Mouse (Mus musculus): ENCODE data around the gene Camk1d. TPM values are rescaled to one million over a fixed set of nuclear protein-coding genes. Genes with fewer than 3 reads are reported as not detected.

Gene Camk1d
- polyA plus RNA-seq, 2 experiments = 4.9 to 7.7 TPM

- H3K27ac ChIP-seq (replicated peaks; ENCODE audit: low read depth, low read length) = no peak overlapping the region
- no peaks in the 10 kb centered on the region for H3K27me3 ChIP-seq (ENCODE audit: control insufficient read depth, insufficient read depth, low read length)
- H3K9ac ChIP-seq (ENCODE audit: low read depth, low read length, severe bottlenecking) = no peak overlapping the region
- no peaks in the 10 kb centered on the region for H3K4me1 ChIP-seq (ENCODE audit: control insufficient read depth, insufficient read depth, low read length)
- ATAC-seq (ENCODE audit: low FRiP score, low read depth) = no peak
- H3K36me3 ChIP-seq (ENCODE audit: control insufficient read depth, insufficient read depth, low read length) = no peaks in the 10 kb centered on the region
- H3K9me3 ChIP-seq (ENCODE audit: control insufficient read depth, low read length) = no peaks in the 10 kb centered on the region
- no peak for DNase-seq (ENCODE audit: low spot score)
- WGBS = 72% methylated on average over 6 of the region's 6 CpGs
- no peak overlapping the region for H3K4me2 ChIP-seq (replicated peaks; ENCODE audit: low read depth, low read length, severe bottlenecking)
- no peak for TF ChIP-seq POLR2A (IDR thresholded peaks at IDR 0.05; ENCODE audit: borderline replicate concordance, extremely low read depth, insufficient read depth, insufficient read length)
- H3K4me3 ChIP-seq (replicated peaks; ENCODE audit: low read length) = no peak overlapping the region
Observed at GRCm38 (mm10) chr2:5372886-5373429, 341.4 kb downstream of the Camk1d start.

- Histone ChIP-seq H3K4me1 (ENCODE audit: control insufficient read depth, insufficient read depth, low read length) (no peaks in the 10 kb centered on the region), H3K36me3 (ENCODE audit: control insufficient read depth, insufficient read depth, low read length) (no peaks in the 10 kb centered on the region), H3K4me2 (replicated peaks; ENCODE audit: low read depth, low read length, severe bottlenecking) (no peak overlapping the region), H3K27me3 (ENCODE audit: control insufficient read depth, insufficient read depth, low read length) (no peaks in the 10 kb centered on the region), H3K9me3 (ENCODE audit: control insufficient read depth, low read length) (no peaks in the 10 kb centered on the region), H3K4me3 (replicated peaks; ENCODE audit: low read length) (no peak overlapping the region), H3K9ac (ENCODE audit: low read depth, low read length, severe bottlenecking) (no peak overlapping the region), H3K27ac (replicated peaks; ENCODE audit: low read depth, low read length) (no peak overlapping the region)
- WGBS = 83% methylated on average over 3 of the region's 3 CpGs
- ATAC-seq (ENCODE audit: low FRiP score, low read depth) = no peak
- no peak for DNase-seq (ENCODE audit: low spot score)
- TF ChIP-seq POLR2A (IDR thresholded peaks at IDR 0.05; ENCODE audit: borderline replicate concordance, extremely low read depth, insufficient read depth, insufficient read length) = no peak
Observed at GRCm38 (mm10) chr2:5371316-5371715, 343.0 kb downstream of the Camk1d start.

GRCm38 (mm10) chr2:5370591-5370990, 343.7 kb downstream of the Camk1d start:
- H3K4me3 ChIP-seq (replicated peaks; ENCODE audit: low read length) = no peak overlapping the region
- no peaks in the 10 kb centered on the region for H3K4me1 ChIP-seq (ENCODE audit: control insufficient read depth, insufficient read depth, low read length)
- no peaks in the 10 kb centered on the region for H3K36me3 ChIP-seq (ENCODE audit: control insufficient read depth, insufficient read depth, low read length)
- no peak for ATAC-seq (ENCODE audit: low FRiP score, low read depth)
- H3K9ac ChIP-seq (ENCODE audit: low read depth, low read length, severe bottlenecking) = no peak overlapping the region
- no peak for DNase-seq (ENCODE audit: low spot score)
- 68% methylated on average over 3 of the region's 3 CpGs for WGBS
- H3K4me2 ChIP-seq (replicated peaks; ENCODE audit: low read depth, low read length, severe bottlenecking) = no peak overlapping the region
- H3K27ac ChIP-seq (replicated peaks; ENCODE audit: low read depth, low read length) = no peak overlapping the region
- TF ChIP-seq POLR2A (IDR thresholded peaks at IDR 0.05; ENCODE audit: borderline replicate concordance, extremely low read depth, insufficient read depth, insufficient read length) = no peak
- H3K27me3 ChIP-seq (ENCODE audit: control insufficient read depth, insufficient read depth, low read length) = no peaks in the 10 kb centered on the region
- H3K9me3 ChIP-seq (ENCODE audit: control insufficient read depth, low read length) = no peaks in the 10 kb centered on the region

GRCm38 (mm10) chr2:5363836-5364235, 350.5 kb downstream of the Camk1d start:
- Histone ChIP-seq H3K27ac (replicated peaks; ENCODE audit: low read depth, low read length) (no peak overlapping the region), H3K4me1 (ENCODE audit: control insufficient read depth, insufficient read depth, low read length) (no peaks in the 10 kb centered on the region), H3K4me3 (replicated peaks; ENCODE audit: low read length) (no peak overlapping the region), H3K36me3 (ENCODE audit: control insufficient read depth, insufficient read depth, low read length) (no peaks in the 10 kb centered on the region), H3K9me3 (ENCODE audit: control insufficient read depth, low read length) (no peaks in the 10 kb centered on the region), H3K4me2 (replicated peaks; ENCODE audit: low read depth, low read length, severe bottlenecking) (no peak overlapping the region), H3K27me3 (ENCODE audit: control insufficient read depth, insufficient read depth, low read length) (no peaks in the 10 kb centered on the region), H3K9ac (ENCODE audit: low read depth, low read length, severe bottlenecking) (no peak overlapping the region)
- no peak for ATAC-seq (ENCODE audit: low FRiP score, low read depth)
- no peak for TF ChIP-seq POLR2A (IDR thresholded peaks at IDR 0.05; ENCODE audit: borderline replicate concordance, extremely low read depth, insufficient read depth, insufficient read length)
- DNase-seq (ENCODE audit: low spot score) = no peak
- WGBS = 58% methylated on average over 5 of the region's 5 CpGs

GRCm38 (mm10) chr2:5358049-5358448, 356.3 kb downstream of the Camk1d start:
- H3K9ac ChIP-seq (ENCODE audit: low read depth, low read length, severe bottlenecking) = no peak overlapping the region
- DNase-seq (ENCODE audit: low spot score) (no peak), ATAC-seq (ENCODE audit: low FRiP score, low read depth) (no peak)
- H3K36me3 ChIP-seq (ENCODE audit: control insufficient read depth, insufficient read depth, low read length) = no peaks in the 10 kb centered on the region
- no peaks in the 10 kb centered on the region for H3K9me3 ChIP-seq (ENCODE audit: control insufficient read depth, low read length)
- H3K27me3 ChIP-seq (ENCODE audit: control insufficient read depth, insufficient read depth, low read length) = no peaks in the 10 kb centered on the region
- TF ChIP-seq POLR2A (IDR thresholded peaks at IDR 0.05; ENCODE audit: borderline replicate concordance, extremely low read depth, insufficient read depth, insufficient read length) = no peak
- no peak overlapping the region for H3K27ac ChIP-seq (replicated peaks; ENCODE audit: low read depth, low read length)
- H3K4me1 ChIP-seq (ENCODE audit: control insufficient read depth, insufficient read depth, low read length) = no peaks in the 10 kb centered on the region
- no peak overlapping the region for H3K4me3 ChIP-seq (replicated peaks; ENCODE audit: low read length)
- H3K4me2 ChIP-seq (replicated peaks; ENCODE audit: low read depth, low read length, severe bottlenecking) = no peak overlapping the region
- WGBS = 86% methylated on average over 5 of the region's 5 CpGs

- H3K4me2 ChIP-seq (replicated peaks; ENCODE audit: low read depth, low read length, severe bottlenecking) = no peak overlapping the region
- H3K4me1 ChIP-seq (ENCODE audit: control insufficient read depth, insufficient read depth, low read length) = no peaks in the 10 kb centered on the region
- DNase-seq (ENCODE audit: low spot score) (no peak), ATAC-seq (ENCODE audit: low FRiP score, low read depth) (no peak)
- H3K9ac ChIP-seq (ENCODE audit: low read depth, low read length, severe bottlenecking) = no peak overlapping the region
- no peak overlapping the region for H3K4me3 ChIP-seq (replicated peaks; ENCODE audit: low read length)
- H3K27me3 ChIP-seq (ENCODE audit: control insufficient read depth, insufficient read depth, low read length) = no peaks in the 10 kb centered on the region
- H3K9me3 ChIP-seq (ENCODE audit: control insufficient read depth, low read length) = no peaks in the 10 kb centered on the region
- H3K27ac ChIP-seq (replicated peaks; ENCODE audit: low read depth, low read length) = no peak overlapping the region
- WGBS = 67% methylated on average over 4 of the region's 4 CpGs
- no peak for TF ChIP-seq POLR2A (IDR thresholded peaks at IDR 0.05; ENCODE audit: borderline replicate concordance, extremely low read depth, insufficient read depth, insufficient read length)
- H3K36me3 ChIP-seq (ENCODE audit: control insufficient read depth, insufficient read depth, low read length) = no peaks in the 10 kb centered on the region
Observed at GRCm38 (mm10) chr2:5357056-5357455, 357.3 kb downstream of the Camk1d start.

Measured in limb, embryonic 14.5 days (tissue).